Mouse (Mus musculus) hindbrain, embryonic 12.5 days (tissue): ENCODE results near the gene Plcl1. TPM values are rescaled to one million over a fixed set of nuclear protein-coding genes. Genes with fewer than 3 reads are reported as not detected.

Experiments used
- polyA plus RNA-seq: library from polyadenylated mRNA; unstranded; fragments of >200 nt; fragmentation: Nextera tagmentation; extraction: Ambion mirVana; gene quantifications from 2 replicates; pipeline ENCODE4 v1.2.1, GENCODE M21; 2016

The Plcl1 gene
- polyA plus RNA-seq, 1 experiment from 2014 or later = 5.5 TPM

Other genes starting within 250 kb of the Plcl1 start
- gene Rftn2, start 179.1 kb upstream of the Plcl1 start, polyA plus RNA-seq = 13.0 and 13.6 TPM in 2 replicates
- 3.2 and 3.6 TPM in 2 replicates for gene Mars2, start 168.7 kb upstream of the Plcl1 start, polyA plus RNA-seq
- 1.4 and 1.5 TPM in 2 replicates for gene Boll, start 42.5 kb upstream of the Plcl1 start, polyA plus RNA-seq